Mouse (Mus musculus) G1E (cell line): Measurements from ENCODE around the gene Angptl6.
"Not testable (repeated sequence)": the region's sequence is repeated elsewhere in the genome, so short reads cannot be mapped to it uniquely, and the experiment has no call there.

Experiments used
- CTCF ChIP-seq: IDR thresholded peaks from 2 replicates; pipeline ENCODE4 v1.5.1; 2012; ENCODE audit warnings: low read depth, low read length, inconsistent platforms, mixed read lengths
- GATA1 ChIP-seq: IDR thresholded peaks from 2 replicates; pipeline ENCODE4 v1.6.1; 2012; ENCODE audit warnings: borderline replicate concordance, low read length, inconsistent platforms, mixed read lengths
- POLR2AphosphoS5 ChIP-seq: IDR thresholded peaks from 2 replicates; pipeline ENCODE4 v1.6.1; 2012; ENCODE audit warnings: low read depth, low read length, inconsistent platforms; ENCODE audit not compliant: insufficient replicate concordance
- TAL1 ChIP-seq: conservative IDR thresholded peaks from 2 replicates; pipeline ENCODE4 v1.6.1; 2012; ENCODE audit warnings: low read depth, low read length, inconsistent platforms, mixed read lengths

DNA sequence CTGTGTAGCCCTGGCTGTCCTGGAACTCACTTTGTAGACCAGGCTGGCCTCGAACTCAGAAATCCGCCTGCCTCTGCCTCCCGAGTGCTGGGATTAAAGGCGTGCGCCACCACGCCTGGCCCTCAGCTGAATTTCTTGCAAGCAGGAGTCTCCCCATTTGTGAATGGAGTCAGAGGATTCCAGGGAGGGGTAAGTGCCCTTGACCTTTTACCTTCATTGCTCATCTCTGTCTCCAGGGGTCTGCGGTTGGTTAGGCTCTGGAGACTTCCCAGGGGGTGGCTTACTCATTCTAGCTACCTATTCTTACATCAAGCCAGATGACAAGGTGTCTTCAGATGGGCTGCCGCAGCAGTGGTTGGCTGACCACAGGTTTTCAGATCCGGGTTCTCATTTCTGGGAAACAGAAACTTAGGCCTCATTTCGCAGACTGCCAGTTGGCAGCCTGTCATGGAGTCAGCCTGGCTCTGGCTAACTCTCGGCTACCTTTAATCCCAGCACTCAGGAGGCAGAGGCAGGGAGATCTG lies 44.0 kb downstream of the Angptl6 start:
- not testable (repeated sequence) for TF ChIP-seq CTCF, POLR2AphosphoS5, GATA1, TAL1
